Mouse (Mus musculus): ENCODE measurements around the gene Nipsnap1. TPM values are rescaled to one million over a fixed set of nuclear protein-coding genes. Genes with fewer than 3 reads are reported as not detected.

The Nipsnap1 gene
- 1 to 10 TPM; 2.8 to 2.9 TPM for total RNA-seq (2023)

GRCm38 (mm10) chr11:4873755-4874475 is at the start of gene Nipsnap1:
TSS of gene Nipsnap1 (plus strand) at chr11:4873951.

GRCm38 (mm10) chr11:4849258-4849943 is 24.4 kb upstream of the Nipsnap1 start, which contains the start of gene Nf2:
TSS of gene Nf2 (minus strand) at chr11:4849536.

GRCm38 (mm10) chr11:4894848-4895816 is 21.4 kb downstream of the Nipsnap1 start, which contains the start of gene Thoc5:
TSS of gene Thoc5 (plus strand) at chr11:4895320.

Other genes starting within 250 kb of the Nipsnap1 start
- 10 to 100 TPM; 18.2 to 19.6 TPM for gene Ascc2, start 236.2 kb upstream of the Nipsnap1 start, total RNA-seq (2023)
- 100 to 1,000 TPM; 134 to 138 TPM for gene Uqcr10, start 169.6 kb upstream of the Nipsnap1 start, total RNA-seq (2023)
- gene Zmat5, start 169.3 kb upstream of the Nipsnap1 start, total RNA-seq (2023): 10 to 100 TPM; 18.7 to 22.0 TPM
- not detected for gene Cabp7, start 127.2 kb upstream of the Nipsnap1 start, total RNA-seq (2023)
- gene Nf2, start 24.4 kb upstream of the Nipsnap1 start, total RNA-seq (2023): 10 to 100 TPM; 21.4 to 24.7 TPM
- gene Thoc5, start 21.4 kb downstream of the Nipsnap1 start, total RNA-seq (2023): 10 to 100 TPM; 17.4 to 18.5 TPM
- gene Nefh, start 74.1 kb downstream of the Nipsnap1 start, total RNA-seq (2023): under 1 TPM; 0.09 to 0.31 TPM
- 10 to 100 TPM; 42.7 to 60.1 TPM for gene Ap1b1, start 112.9 kb downstream of the Nipsnap1 start, total RNA-seq (2023)
- under 1 TPM; 0.51 to 0.81 TPM for gene Rasl10a, start 184.2 kb downstream of the Nipsnap1 start, total RNA-seq (2023)
- gene Gas2l1, start 191.4 kb downstream of the Nipsnap1 start, total RNA-seq (2023): 1 to 10 TPM; 3.4 to 3.8 TPM
- gene Rhbdd3, start 225.0 kb downstream of the Nipsnap1 start, total RNA-seq (2023): 1 to 10 TPM; 7.1 to 7.8 TPM
- 100 to 1,000 TPM; 312 to 319 TPM for gene Ewsr1, start 225.3 kb downstream of the Nipsnap1 start, total RNA-seq (2023)